Mouse (Mus musculus) ES-E14 (cell line): ENCODE results near the gene Mpg.

Experiments used
- MAFK ChIP-seq: IDR thresholded peaks from 2 replicates; pipeline ENCODE4 v1.6.1; 2014; ENCODE audit warnings: mild to moderate bottlenecking, low read depth, low read length, inconsistent platforms; ENCODE audit not compliant: insufficient read depth
- ZNF384 ChIP-seq: IDR thresholded peaks from 2 replicates; pipeline ENCODE4 v1.6.1; 2012; ENCODE audit warnings: low read depth, low read length, inconsistent platforms

DNA sequence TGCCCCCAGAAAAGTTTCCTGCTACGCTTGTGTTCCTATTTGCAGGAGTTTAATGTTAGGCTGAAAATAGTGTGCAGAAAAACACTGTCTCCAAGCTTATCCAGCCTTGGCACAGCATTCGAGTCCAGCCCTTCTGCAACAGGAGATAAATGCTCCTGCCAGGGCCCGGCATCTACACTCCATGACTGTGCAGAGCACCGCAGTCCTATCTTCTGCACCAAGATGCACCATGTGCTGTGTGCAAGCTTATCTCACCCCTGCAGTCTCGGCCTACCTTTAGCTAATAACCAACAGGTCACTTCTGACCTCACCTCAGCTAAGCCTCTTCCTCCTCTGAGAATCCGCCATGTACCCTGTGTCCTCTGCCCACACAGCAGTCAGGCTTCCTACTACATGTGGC lies 19.3 kb downstream of the Mpg start:
- TF ChIP-seq ZNF384 (no peak), MAFK (no peak)
